Mouse (Mus musculus): Measurements from ENCODE around the gene Mvb12b. TPM values are rescaled to one million over a fixed set of nuclear protein-coding genes. Genes with fewer than 3 reads are reported as not detected.

The Mvb12b gene
- total and polyA plus RNA-seq, 3 experiments = 22.8 to 23.3 TPM; not detected in 1

- Histone ChIP-seq H3K27ac (ENCODE audit: control insufficient read depth, low read depth, low read length) (no peak overlapping the region), H3K4me1 (ENCODE audit: control insufficient read depth in 1 of 2, insufficient read depth in 2 of 2, low read length in 2 of 2) (no peaks in the 10 kb centered on the region), H3K9ac (ENCODE audit: control insufficient read depth, low read depth, low read length, poor library complexity, severe bottlenecking) (no peak overlapping the region), H3K4me3 (ENCODE audit: control insufficient read depth in 1 of 2, insufficient read depth in 1 of 2, low read depth in 2 of 2, low read length in 2 of 2) (no peak overlapping the region), H3K27me3 (ENCODE audit: control insufficient read depth in 1 of 2, insufficient read depth in 2 of 2, low read length in 2 of 2) (peaks cover 18 to 19% of the 10 kb centered on the region in 2 experiments), H3K79me2 (ENCODE audit: control insufficient read depth, insufficient read depth, low read length, poor library complexity) (no peaks in the 10 kb centered on the region), H3K9me3 (replicated peaks; ENCODE audit: insufficient read depth, low read length) (no peaks in the 10 kb centered on the region), H3K36me3 (ENCODE audit: control insufficient read depth in 1 of 2, insufficient read depth in 2 of 2, low read length in 2 of 2) (no peaks in the 10 kb centered on the region)
- TF ChIP-seq RAD21 (IDR thresholded peaks at IDR 0.05; ENCODE audit: low read depth, low read length) = no peak
- no peak for TF ChIP-seq BHLHE40 (IDR thresholded peaks at IDR 0.05; ENCODE audit: borderline replicate concordance, low read depth, low read length)
- no peak for TF ChIP-seq NRF1 (IDR thresholded peaks at IDR 0.05; ENCODE audit: insufficient read depth, low read depth, low read length, poor library complexity, severe bottlenecking)
- TF ChIP-seq CHD1 (IDR thresholded peaks at IDR 0.05; ENCODE audit: low read depth, low read length) = no peak
- TF ChIP-seq MAFK (IDR thresholded peaks at IDR 0.05; ENCODE audit: borderline replicate concordance, low read depth, low read length) = no peak
- no peak for TF ChIP-seq ZC3H11A (IDR thresholded peaks at IDR 0.05; ENCODE audit: low read depth, low read length)
- no peak for TF ChIP-seq ZNF384 (IDR thresholded peaks at IDR 0.05; ENCODE audit: low read depth, low read length)
- no peak for TF ChIP-seq MEF2A (IDR thresholded peaks at IDR 0.05; ENCODE audit: extremely low read depth, insufficient replicate concordance, low read depth, low read length, poor library complexity, severe bottlenecking)
- TF ChIP-seq SIN3A (IDR thresholded peaks at IDR 0.05; ENCODE audit: low read length) = no peak
- no peak for TF ChIP-seq POLR2A (IDR thresholded peaks at IDR 0.05; ENCODE audit: control insufficient read depth in 1 of 2, insufficient read depth in 1 of 2, low read depth in 1 of 2, low read length in 2 of 2, poor library complexity in 1 of 2)
- TF ChIP-seq ETS1 (IDR thresholded peaks at IDR 0.05; ENCODE audit: low read depth, low read length) = no peak
- TF ChIP-seq POLR2AphosphoS2 (IDR thresholded peaks at IDR 0.05; ENCODE audit: low read length) = no peak
- TF ChIP-seq POLR2AphosphoS5 (IDR thresholded peaks at IDR 0.05; ENCODE audit: borderline replicate concordance, low read depth, low read length) = no peak
- DNase-seq (ENCODE audit: low read depth, low spot score) = no peak
Measured at GRCm38 (mm10) chr2:33701446-33701815, 186.3 kb downstream of the Mvb12b start.

DNA sequence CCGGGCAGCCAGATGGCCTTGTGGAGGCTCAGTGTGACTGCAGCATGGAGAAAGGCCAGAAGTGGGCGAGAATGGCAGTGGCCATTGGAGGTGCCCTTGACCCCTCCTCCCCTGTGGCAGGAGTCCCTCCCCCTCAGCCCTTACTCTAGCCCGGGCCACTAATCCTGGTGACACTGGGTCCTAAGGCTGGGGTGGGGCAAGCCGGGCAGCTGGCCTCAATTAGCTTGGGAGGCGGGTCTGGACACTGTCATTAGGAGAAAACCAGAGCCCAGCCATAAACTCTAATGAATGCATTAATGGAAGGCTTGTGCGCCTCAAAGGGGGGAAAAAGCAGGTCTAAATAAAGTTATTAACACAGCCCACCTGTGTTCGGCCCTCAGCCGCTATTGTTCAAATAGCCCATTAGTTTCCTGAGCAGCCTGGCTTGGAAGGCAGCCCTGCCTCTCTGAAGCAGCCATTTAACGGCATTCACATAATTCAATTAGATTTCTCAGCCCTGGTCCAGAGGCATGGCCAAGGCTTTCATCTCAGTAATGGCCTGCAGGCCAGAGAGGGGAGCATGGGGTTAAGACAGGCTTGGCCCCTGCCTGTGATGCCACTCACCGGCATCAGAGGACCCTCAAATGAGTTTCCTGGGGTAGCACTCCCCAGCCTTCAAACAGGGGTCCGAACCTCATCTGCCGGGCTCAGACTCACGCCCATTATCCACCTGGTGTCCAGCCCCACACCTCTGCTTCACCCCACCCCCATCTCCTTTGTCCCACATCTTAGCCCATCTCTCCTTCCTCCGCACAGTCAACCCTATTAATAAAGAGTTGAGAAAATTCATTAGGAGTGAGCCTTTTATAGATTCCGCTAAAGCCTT is 186.9 kb downstream of the Mvb12b start:
- H3K9ac ChIP-seq (ENCODE audit: control insufficient read depth, low read depth, low read length, poor library complexity, severe bottlenecking) = no peak overlapping the region
- H3K4me3 ChIP-seq (ENCODE audit: control insufficient read depth in 1 of 2, insufficient read depth in 1 of 2, low read depth in 2 of 2, low read length in 2 of 2) = no peak overlapping the region
- no peaks in the 10 kb centered on the region for H3K36me3 ChIP-seq (ENCODE audit: control insufficient read depth in 1 of 2, insufficient read depth in 2 of 2, low read length in 2 of 2)
- TF ChIP-seq RAD21 (IDR thresholded peaks at IDR 0.05; ENCODE audit: low read depth, low read length) = no peak
- TF ChIP-seq UBTF (IDR thresholded peaks at IDR 0.05; ENCODE audit: borderline replicate concordance, insufficient read depth, low read depth, low read length) = no peak
- TF ChIP-seq MAX (IDR thresholded peaks at IDR 0.05; ENCODE audit: low read length) = no peak
- TF ChIP-seq CHD1 (IDR thresholded peaks at IDR 0.05; ENCODE audit: low read depth, low read length) = no peak
- TF ChIP-seq USF2 (IDR thresholded peaks at IDR 0.05; ENCODE audit: borderline replicate concordance in 1 of 2, insufficient read depth in 1 of 2, low read depth in 1 of 2, low read length in 2 of 2) = no peak
- TF ChIP-seq ZMIZ1 (IDR thresholded peaks at IDR 0.05; ENCODE audit: low read depth, low read length) = no peak
- TF ChIP-seq HCFC1 (IDR thresholded peaks at IDR 0.05; ENCODE audit: low read depth, low read length) = no peak
- TF ChIP-seq EP300 (IDR thresholded peaks at IDR 0.05; ENCODE audit: low read depth in 1 of 2, low read length in 2 of 2) = no peak
- no peak for TF ChIP-seq CHD2 (IDR thresholded peaks at IDR 0.05; ENCODE audit: low read length)
- no peak for TF ChIP-seq GATA1 (IDR thresholded peaks at IDR 0.05; ENCODE audit: low read depth, low read length)
- no peak for TF ChIP-seq MAFK (IDR thresholded peaks at IDR 0.05; ENCODE audit: borderline replicate concordance, low read depth, low read length)
- no peak for TF ChIP-seq ZNF384 (IDR thresholded peaks at IDR 0.05; ENCODE audit: low read depth, low read length)
- no peak for TF ChIP-seq ZKSCAN1 (IDR thresholded peaks at IDR 0.05; ENCODE audit: low read depth, low read length)
- no peak for TF ChIP-seq POLR2AphosphoS5 (IDR thresholded peaks at IDR 0.05; ENCODE audit: borderline replicate concordance, low read depth, low read length)
- TF ChIP-seq ELF1 (IDR thresholded peaks at IDR 0.05; ENCODE audit: low read depth, low read length) = no peak
- no peak for TF ChIP-seq ETS1 (IDR thresholded peaks at IDR 0.05; ENCODE audit: low read depth, low read length)
- no peak for TF ChIP-seq RCOR1 (IDR thresholded peaks at IDR 0.05; ENCODE audit: low read depth, low read length)
- no peak for TF ChIP-seq MYC (IDR thresholded peaks at IDR 0.05; ENCODE audit: low read depth, low read length)
- TF ChIP-seq SIN3A (IDR thresholded peaks at IDR 0.05; ENCODE audit: low read length) = no peak
- TF ChIP-seq POLR2AphosphoS2 (IDR thresholded peaks at IDR 0.05; ENCODE audit: low read length) = no peak
- H3K27ac ChIP-seq (ENCODE audit: control insufficient read depth, low read depth, low read length) = no peak overlapping the region
- H3K4me1 ChIP-seq (ENCODE audit: control insufficient read depth in 1 of 2, insufficient read depth in 2 of 2, low read length in 2 of 2) = no peaks in the 10 kb centered on the region
- no peaks in the 10 kb centered on the region for H3K79me2 ChIP-seq (ENCODE audit: control insufficient read depth, insufficient read depth, low read length, poor library complexity)
- no peak for DNase-seq (ENCODE audit: low read depth, low spot score)
- peaks cover 18 to 19% of the 10 kb centered on the region in 2 experiments for H3K27me3 ChIP-seq (ENCODE audit: control insufficient read depth in 1 of 2, insufficient read depth in 2 of 2, low read length in 2 of 2)
- H3K9me3 ChIP-seq (replicated peaks; ENCODE audit: insufficient read depth, low read length) = no peaks in the 10 kb centered on the region

Measured in MEL (cell line).